Mouse (Mus musculus) kidney, embryonic 14.5 days (tissue): ENCODE data around the gene Focad. TPM values are rescaled to one million over a fixed set of nuclear protein-coding genes. Genes with fewer than 3 reads are reported as not detected.

ENCODE experiments used
- ATAC-seq: fragments of 200-750 bp; cut with Nextera tagmentation; 2 replicates; pipeline ENCODE4 v1.8.0; 2017; ENCODE audit warnings: moderate number of reproducible peaks, mild to moderate bottlenecking, moderate TSS enrichment, moderate library complexity; ENCODE audit not compliant: low FRiP score, low TSS enrichment
- H3K27ac ChIP-seq: fragments of 300-500 bp; sonication (generic); 2 replicates; pipeline ENCODE4 v1.5.1; 2014; ENCODE audit warnings: low read depth, mild to moderate bottlenecking, low read length, moderate library complexity, mixed read lengths
- H3K27me3 ChIP-seq: fragments of 300-500 bp; sonication (generic); 2 replicates; pipeline ENCODE4 v1.6.1; 2014; ENCODE audit warnings: mild to moderate bottlenecking, low read length; ENCODE audit not compliant: control insufficient read depth, insufficient read depth
- H3K36me3 ChIP-seq: fragments of 300-500 bp; sonication (generic); 2 replicates; pipeline ENCODE4 v1.6.1; 2014; ENCODE audit warnings: low read length, mixed read lengths; ENCODE audit not compliant: control insufficient read depth, insufficient read depth
- H3K4me1 ChIP-seq: fragments of 300-500 bp; sonication (generic); 2 replicates; pipeline ENCODE4 v1.6.1; 2014; ENCODE audit warnings: low read length, mixed read lengths; ENCODE audit not compliant: control insufficient read depth, insufficient read depth
- H3K4me2 ChIP-seq: fragments of 300-500 bp; sonication (generic); replicated peaks from 2 replicates; pipeline ENCODE4 v1.6.1; 2014; ENCODE audit warnings: low read depth, mild to moderate bottlenecking, low read length
- H3K4me3 ChIP-seq: fragments of 300-500 bp; sonication (generic); 2 replicates; pipeline ENCODE4 v1.5.1; 2014; ENCODE audit warnings: mild to moderate bottlenecking, low read length
- H3K9ac ChIP-seq: fragments of 300-500 bp; sonication (generic); 2 replicates; pipeline ENCODE4 v1.6.1; 2014; ENCODE audit warnings: low read depth, mild to moderate bottlenecking, low read length, moderate library complexity
- H3K9me3 ChIP-seq: fragments of 300-500 bp; sonication (generic); 2 replicates; pipeline ENCODE4 v1.6.1; 2016; ENCODE audit warnings: low read length; ENCODE audit not compliant: control insufficient read depth
- WGBS: fragments of 180-500 bp; shearing (Covaris S2); extraction: QIAGEN DNeasy Blood & Tissue Kit; methylation state at CpG from one replicate; pipeline ENCODE4 v1.1.7; 2014; 5-methylcytosine and 5-hydroxymethylcytosine counted together
- microRNA counts: library from miRNA; unstranded; fragments of <30 nt; microRNA quantifications from one replicate; lab custom pipeline; 2017
- microRNA-seq: library from miRNA; unstranded; fragments of <30 nt; microRNA quantifications from one replicate; pipeline ENCODE4, GENCODE M21; 2016
- polyA plus RNA-seq: library from polyadenylated mRNA; unstranded; fragments of >200 nt; fragmentation: Nextera tagmentation; extraction: Ambion mirVana; gene quantifications from 2 replicates; pipeline ENCODE4 v1.2.1, GENCODE M21; 2014

Gene Focad
- polyA plus RNA-seq, 1 experiment from 2014 or later = 19.5 TPM

GRCm38 (mm10) chr4:88458093-88458492 lies 363.7 kb downstream of the Focad start:
- no peaks in the 10 kb centered on the region for H3K36me3 ChIP-seq
- ATAC-seq = no peak
- no peak overlapping the region for H3K4me2 ChIP-seq
- H3K9me3 ChIP-seq = no peaks in the 10 kb centered on the region
- no peak overlapping the region for H3K9ac ChIP-seq
- no peak overlapping the region for H3K4me3 ChIP-seq
- no peaks in the 10 kb centered on the region for H3K4me1 ChIP-seq
- WGBS = 91% methylated on average over 1 of the region's 1 CpGs
- no peaks in the 10 kb centered on the region for H3K27me3 ChIP-seq
- no peak overlapping the region for H3K27ac ChIP-seq

- no peaks in the 10 kb centered on the region for H3K4me1 ChIP-seq
- no peaks in the 10 kb centered on the region for H3K9me3 ChIP-seq
- no peak for ATAC-seq
- no peaks in the 10 kb centered on the region for H3K36me3 ChIP-seq
- WGBS = 79% methylated on average over 2 of the region's 2 CpGs
- H3K4me2 ChIP-seq = no peak overlapping the region
- H3K27ac ChIP-seq = no peak overlapping the region
- H3K27me3 ChIP-seq = no peaks in the 10 kb centered on the region
- H3K4me3 ChIP-seq = no peak overlapping the region
- H3K9ac ChIP-seq = no peak overlapping the region
Measured at GRCm38 (mm10) chr4:88458673-88459072, 364.2 kb downstream of the Focad start.

MicroRNAs encoded within 50 kb of the gene (microRNA counts, 519-probe panel; counts per million panel counts)
- microRNA mmu-miR-491 (lab: Ali Mortazavi, UCI) = not detected

Small RNAs within 50 kb of the gene (microRNA-seq; reads per million reads assigned to microRNA genes)
- gene Mir491 = 1.9 reads per million

Other genes starting within 250 kb of the Focad start
- gene Mllt3, start 61.3 kb upstream of the Focad start, polyA plus RNA-seq = 28.7 and 33.4 TPM in 2 replicates